Mouse (Mus musculus) layer of hippocampus, postnatal 14 days (tissue): ENCODE results near the gene Spats1. TPM values are rescaled to one million over a fixed set of nuclear protein-coding genes. Genes with fewer than 3 reads are reported as not detected.

ENCODE experiments used
- total RNA-seq, 2 experiments: library from RNA; stranded (reverse); gene quantifications; 2 replicates each; pipeline ENCODE4 v1.2.3; 2021

The Spats1 gene
- total RNA-seq, 2 experiments from 2014 or later: 5.0 to 5.4 TPM

Other genes starting within 250 kb of the Spats1 start
- 10 to 100 TPM; 47.0 to 50.2 TPM for gene Cdc5l, start 41.7 kb downstream of the Spats1 start, total RNA-seq
- gene Aars2, start 31.4 kb upstream of the Spats1 start, total RNA-seq: 10 to 100 TPM; 20.4 to 24.2 TPM
- gene Tcte1, start 48.0 kb upstream of the Spats1 start, total RNA-seq: 1 to 10 TPM in 1 of 2 experiments, under 1 TPM in 1; 0.88 to 1.1 TPM
- 100 to 1,000 TPM; 106 to 107 TPM for gene Tmem151b, start 74.3 kb upstream of the Spats1 start, total RNA-seq
- gene Nfkbie, start 80.3 kb upstream of the Spats1 start, total RNA-seq: 1 to 10 TPM; 3.4 to 3.6 TPM
- 10 to 100 TPM; 47.3 to 52.8 TPM for gene Slc35b2, start 88.5 kb upstream of the Spats1 start, total RNA-seq
- 1,000 to 10,000 TPM; 1,658 to 1,733 TPM for gene Hsp90ab1, start 97.9 kb upstream of the Spats1 start, total RNA-seq
- gene Slc29a1, start 124.2 kb upstream of the Spats1 start, total RNA-seq: 10 to 100 TPM; 17.5 to 22.9 TPM
- not detected for gene Mymx, start 126.7 kb upstream of the Spats1 start, total RNA-seq
- gene Capn11, start 183.9 kb upstream of the Spats1 start, total RNA-seq: under 1 TPM; 0.14 to 0.25 TPM
- gene Mrpl14, start 210.9 kb upstream of the Spats1 start, total RNA-seq: 10 to 100 TPM; 36.4 to 43.5 TPM
- gene Tmem63b, start 211.5 kb upstream of the Spats1 start, total RNA-seq: 100 to 1,000 TPM; 219 to 224 TPM